Mouse (Mus musculus): Measurements from ENCODE around the gene Prdx2.

Prdx2 gene

DNA sequence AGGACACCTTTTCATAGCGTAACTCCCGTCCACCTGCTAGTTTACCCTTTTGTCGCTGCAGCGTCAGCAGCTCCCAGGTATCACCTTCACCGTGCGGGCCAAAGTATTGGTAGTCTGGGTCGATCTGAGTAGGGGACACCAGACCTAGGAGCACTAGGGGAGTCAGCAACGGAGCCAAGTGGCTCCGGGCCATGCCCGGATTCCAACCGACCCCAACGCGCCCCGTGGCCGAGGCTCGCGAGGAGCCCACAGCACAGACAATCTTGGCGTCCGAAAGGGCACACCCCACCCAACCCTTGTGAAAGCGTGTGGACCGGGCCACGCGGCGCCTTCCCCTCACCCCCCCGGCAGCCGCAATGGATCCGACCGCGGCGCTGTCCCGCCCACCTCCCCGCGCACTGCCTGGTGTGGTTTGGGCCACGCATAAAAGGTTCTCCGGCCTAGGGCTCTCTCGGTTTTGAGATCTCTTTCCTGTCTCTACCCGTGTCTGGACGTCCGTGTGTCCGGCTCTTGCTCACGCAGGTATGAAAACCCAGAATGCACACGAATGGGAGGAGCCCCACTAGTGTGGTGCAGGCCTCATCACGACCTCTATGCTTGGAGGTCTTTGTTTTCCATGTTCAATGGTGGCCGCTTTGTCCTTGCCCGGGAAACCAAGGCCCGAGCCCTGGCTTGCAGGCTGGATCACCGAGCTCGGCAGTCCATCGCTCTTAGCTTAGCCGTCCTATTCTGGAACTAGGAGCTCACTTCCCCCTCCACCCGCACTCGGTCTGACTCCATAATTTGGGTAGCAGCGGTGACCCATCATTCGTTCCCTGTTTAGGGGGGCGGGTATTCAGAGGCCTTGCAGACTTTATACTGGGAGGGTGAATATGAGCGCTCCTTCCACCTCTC lies at the start of gene Prdx2, which contains the start of the genes Gm49661 and Rnaseh2a:
Gene Prdx2 (plus strand): TSS at position 347 of the 894 bp plus-strand sequence.
Gene Gm49661 (minus strand): TSS at position 193 of the 894 bp plus-strand sequence.
Gene Rnaseh2a (minus strand): TSS at position 527 of the 894 bp plus-strand sequence.
- in situ Hi-C loops (cut with MboI; ENCODE audit: low pct_unique_long_range_greater_than_20kb in 1 of 2, low sequenced_read_pairs in 2 of 2, unreplicated experiment in 1 of 2): no loop called here

DNA sequence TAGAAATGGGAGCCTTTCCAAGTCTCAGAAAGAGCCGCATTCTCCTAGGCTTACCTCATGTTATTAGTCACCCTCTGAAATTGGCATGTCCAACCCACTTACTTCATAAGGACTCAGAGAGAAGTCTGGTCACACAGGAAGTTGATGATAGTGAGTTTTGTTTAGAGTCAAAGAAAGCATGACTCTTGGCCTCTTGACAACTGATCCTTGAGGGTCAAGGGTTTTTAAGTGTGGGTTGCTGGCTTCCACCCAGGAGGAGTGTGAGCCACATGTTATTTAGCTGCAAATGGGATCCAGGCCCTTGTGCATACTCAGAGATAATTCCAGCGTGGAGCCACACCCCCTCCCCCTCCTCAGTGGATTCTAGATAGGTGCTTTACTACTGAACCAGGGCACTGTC lies 47.8 kb upstream of the Prdx2 start:
- in situ Hi-C loops (cut with MboI; ENCODE audit: low pct_unique_long_range_greater_than_20kb in 1 of 2, low sequenced_read_pairs in 2 of 2, unreplicated experiment in 1 of 2): no loop called here

DNA sequence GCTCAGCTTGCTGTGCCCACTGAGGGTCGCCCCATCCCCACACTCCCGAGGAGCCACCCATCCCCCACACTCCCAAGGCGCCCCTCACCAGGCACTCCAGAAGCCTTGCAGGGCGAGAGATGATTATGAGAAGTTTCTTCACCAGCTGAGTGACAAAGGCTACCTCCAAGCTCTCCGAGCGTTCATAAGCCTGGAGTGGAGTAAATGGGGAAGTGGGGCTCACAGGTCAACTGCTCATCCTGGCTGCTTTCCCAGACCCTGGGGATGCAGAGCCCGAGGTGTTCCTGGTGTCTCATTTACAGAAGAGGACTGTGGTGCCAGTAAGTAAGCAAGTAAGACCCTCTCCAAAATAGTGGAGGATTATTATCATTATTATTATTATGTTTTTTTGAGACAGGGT lies 43.8 kb upstream of the Prdx2 start:
- in situ Hi-C loops (cut with MboI; ENCODE audit: low pct_unique_long_range_greater_than_20kb in 1 of 2, low sequenced_read_pairs in 2 of 2, unreplicated experiment in 1 of 2): no loop called here

DNA sequence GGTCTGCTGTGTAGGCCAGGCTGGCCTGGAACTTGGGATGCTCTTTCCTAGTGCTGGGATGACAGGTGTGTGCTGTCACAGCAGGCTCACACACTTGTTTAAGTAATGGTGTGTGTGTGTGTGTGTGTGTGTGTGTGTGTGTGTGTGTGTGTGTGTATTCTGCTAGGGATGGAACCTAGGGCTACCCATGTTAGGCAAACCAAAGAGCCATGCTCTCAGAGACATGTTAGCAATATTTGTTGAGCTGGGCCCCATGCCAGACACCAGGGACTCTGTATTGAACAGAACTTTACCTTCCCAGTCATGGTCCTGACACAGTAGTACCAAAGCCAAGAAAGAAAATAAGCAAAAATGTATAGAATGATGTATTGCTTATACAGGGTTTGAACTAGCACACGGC lies 41.9 kb upstream of the Prdx2 start:
- in situ Hi-C loops (cut with MboI; ENCODE audit: low pct_unique_long_range_greater_than_20kb in 1 of 2, low sequenced_read_pairs in 2 of 2, unreplicated experiment in 1 of 2): no loop called here

DNA sequence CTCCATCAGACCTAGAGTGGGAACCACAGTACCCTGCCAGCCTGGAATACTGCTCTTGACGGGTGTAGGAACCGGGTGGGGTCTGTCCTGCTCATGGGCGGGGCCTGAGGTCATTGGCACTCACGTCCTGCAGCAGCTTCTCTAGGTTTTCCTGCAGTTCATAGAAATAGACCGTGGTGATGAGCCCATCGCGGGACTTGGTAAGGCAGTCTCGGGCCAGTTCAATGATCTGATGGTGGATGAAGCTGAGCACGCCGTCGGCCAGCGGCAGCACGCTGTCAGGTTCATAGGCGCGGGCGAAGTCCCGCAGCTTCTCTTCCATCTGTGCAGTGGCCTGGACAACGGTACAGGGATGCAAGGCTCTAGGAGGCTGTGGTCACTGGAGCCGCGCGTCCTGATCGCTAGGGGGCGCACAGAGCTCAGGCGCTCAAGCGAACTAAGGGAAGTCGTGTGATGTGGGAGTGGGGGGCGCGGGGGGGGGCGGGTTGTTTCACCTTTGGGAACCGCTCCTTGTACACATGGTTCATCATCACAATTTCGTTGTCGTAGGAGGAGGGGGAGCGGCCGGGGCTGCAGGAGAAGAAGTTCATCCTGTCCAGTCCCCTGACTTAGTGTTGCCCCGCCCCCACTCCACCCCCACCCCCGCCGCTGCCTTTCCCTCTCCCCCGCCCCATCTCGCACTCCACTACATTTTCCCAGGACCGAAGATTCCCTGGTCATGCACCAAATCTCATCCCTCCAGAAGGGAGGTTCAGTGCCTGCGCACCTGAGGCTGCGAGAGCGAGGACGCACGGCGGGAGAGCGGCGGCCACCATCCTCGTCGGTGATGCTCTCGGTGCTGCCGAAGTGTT lies 40.7 kb upstream of the Prdx2 start:
- in situ Hi-C loops (cut with MboI; ENCODE audit: low pct_unique_long_range_greater_than_20kb in 1 of 2, low sequenced_read_pairs in 2 of 2, unreplicated experiment in 1 of 2): no loop called here

DNA sequence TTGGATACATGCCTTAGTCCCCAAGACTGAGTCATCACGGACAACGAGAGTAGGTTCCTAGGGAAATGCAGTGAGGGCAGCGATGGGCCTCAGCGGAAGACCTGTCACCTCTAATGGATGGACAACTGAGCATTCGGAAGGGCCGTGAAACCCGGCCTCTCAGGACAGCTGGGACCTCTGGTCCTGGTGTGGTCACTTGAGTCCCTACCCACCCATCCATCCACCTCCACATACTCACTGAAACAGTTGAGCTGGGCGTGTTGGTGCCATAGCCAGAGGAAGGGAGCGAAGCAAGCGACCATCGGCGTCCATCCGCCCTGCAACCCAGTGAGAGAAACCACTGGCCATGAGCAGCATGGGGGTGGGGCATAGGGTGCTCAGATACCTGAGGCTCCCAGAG lies 38.8 kb upstream of the Prdx2 start:
- in situ Hi-C loops (cut with MboI; ENCODE audit: low pct_unique_long_range_greater_than_20kb in 1 of 2, low sequenced_read_pairs in 2 of 2, unreplicated experiment in 1 of 2): no loop called here

DNA sequence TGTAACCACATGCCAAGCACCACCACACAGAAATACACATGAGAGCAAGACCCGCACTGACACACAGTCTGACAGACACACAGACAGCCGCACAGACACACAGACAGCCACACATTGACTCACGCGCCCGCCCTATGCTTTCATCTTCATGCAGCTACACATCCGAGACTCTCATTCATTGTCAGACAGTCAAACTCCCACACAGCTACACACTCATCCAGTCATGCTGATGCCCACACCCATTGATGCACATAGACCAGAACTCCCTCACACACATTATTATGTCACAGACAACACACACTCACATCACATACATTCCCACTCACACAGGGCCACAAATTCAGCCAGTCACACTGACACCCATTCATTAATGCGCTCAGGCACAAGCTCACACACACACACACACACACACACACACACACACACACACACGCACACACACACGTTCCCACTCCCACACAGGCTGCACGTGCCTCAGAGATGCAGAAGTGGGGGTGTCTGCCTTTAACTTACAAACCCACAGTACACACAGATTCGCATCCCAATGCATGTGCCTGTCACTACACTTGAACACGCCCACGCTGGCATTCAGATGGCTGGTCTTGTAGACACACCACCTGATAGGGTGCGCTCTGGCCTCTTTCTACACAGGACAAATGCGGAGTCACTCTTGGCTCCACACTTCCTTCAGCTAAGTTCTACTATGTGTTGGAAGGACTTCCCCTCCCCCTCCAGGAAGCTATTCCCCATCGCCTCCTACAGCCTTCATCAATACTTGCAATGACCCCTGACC lies 35.4 kb upstream of the Prdx2 start:
- in situ Hi-C loops (cut with MboI; ENCODE audit: low pct_unique_long_range_greater_than_20kb in 1 of 2, low sequenced_read_pairs in 2 of 2, unreplicated experiment in 1 of 2): no loop called here

DNA sequence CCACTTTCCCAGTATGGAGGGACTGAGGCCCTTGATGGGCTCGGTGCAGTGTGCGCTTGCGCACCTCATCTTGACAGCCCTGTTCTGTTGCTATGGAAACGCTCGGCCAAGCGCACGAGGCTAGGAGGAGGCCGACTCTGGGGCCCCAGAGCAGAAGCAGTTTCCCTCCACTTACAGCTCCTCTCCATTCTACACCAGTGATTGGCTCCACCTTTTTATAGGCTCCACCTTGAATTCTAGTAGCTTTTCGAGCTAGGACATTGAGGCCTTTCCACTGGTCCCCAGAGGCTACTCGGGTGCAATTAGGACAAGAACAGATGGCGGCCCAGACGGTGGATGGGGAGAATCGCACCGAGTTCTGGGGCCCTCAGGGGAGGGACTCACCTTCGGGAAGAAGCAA lies 34.5 kb upstream of the Prdx2 start:
- in situ Hi-C loops (cut with MboI; ENCODE audit: low pct_unique_long_range_greater_than_20kb in 1 of 2, low sequenced_read_pairs in 2 of 2, unreplicated experiment in 1 of 2): no loop called here

DNA sequence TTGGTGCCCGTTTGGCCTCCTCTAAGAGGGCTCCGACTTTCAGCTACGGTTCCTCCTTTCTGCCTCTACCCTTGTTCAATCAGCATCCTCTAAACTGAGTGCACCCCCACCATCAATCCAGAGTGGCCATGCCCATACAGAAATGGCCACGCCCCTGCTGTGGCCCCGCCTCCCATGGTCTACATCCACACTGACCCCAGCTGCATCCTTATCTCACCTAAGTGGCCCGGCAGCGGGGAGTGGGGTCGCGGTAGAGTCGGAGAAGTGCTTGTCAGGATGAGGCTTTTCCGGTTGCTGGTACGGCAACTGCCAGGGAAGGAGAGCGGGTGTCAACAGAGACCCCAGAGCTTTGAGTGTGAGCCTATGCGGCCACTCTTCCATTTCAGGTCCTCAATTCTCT lies 33.9 kb upstream of the Prdx2 start:
- in situ Hi-C loops (cut with MboI; ENCODE audit: low pct_unique_long_range_greater_than_20kb in 1 of 2, low sequenced_read_pairs in 2 of 2, unreplicated experiment in 1 of 2): no loop called here

DNA sequence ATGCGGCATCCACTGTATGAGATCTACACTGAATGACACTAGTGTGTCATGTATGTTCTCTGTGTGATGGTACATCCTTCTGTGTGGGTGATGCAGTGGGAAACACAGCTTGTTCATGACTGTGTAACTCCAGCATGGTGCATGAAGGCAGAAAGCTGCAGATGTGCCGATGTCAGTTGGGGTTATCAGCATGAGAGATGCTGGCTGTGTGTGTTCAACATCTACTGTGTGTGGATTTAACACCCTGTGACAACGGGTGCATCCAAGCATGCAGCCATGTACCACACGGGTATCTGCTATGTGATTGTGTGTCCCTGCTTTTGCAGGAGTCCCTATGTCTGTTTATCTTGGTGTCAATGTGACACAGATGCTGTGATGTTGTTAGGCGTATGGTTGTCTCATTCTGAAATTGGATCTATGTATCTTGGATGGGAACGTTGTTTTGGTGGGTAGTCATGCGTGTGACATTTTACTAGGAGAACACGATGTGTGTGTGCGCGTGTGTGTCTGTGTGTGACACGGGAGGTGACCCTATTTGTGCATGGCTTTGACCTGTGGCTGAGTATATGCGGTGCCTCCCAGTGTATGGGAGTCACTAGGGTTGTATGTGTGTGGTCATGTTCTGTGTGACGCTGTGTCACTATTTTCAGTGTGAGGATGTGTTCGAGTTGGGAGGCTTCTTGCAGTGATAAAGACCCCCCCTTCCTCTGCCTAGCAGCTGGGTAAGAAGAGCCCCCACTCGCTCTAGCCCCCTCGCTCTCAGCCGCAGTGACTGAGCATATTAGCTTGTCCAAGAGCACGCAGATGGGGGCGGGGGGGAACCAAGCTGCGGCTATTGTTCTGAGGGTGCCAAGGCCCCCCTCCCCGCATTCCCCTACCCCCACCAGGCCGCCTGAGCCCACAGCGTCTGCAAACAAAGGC lies 33.1 kb upstream of the Prdx2 start:
- in situ Hi-C loops (cut with MboI; ENCODE audit: low pct_unique_long_range_greater_than_20kb in 1 of 2, low sequenced_read_pairs in 2 of 2, unreplicated experiment in 1 of 2): no loop called here

DNA sequence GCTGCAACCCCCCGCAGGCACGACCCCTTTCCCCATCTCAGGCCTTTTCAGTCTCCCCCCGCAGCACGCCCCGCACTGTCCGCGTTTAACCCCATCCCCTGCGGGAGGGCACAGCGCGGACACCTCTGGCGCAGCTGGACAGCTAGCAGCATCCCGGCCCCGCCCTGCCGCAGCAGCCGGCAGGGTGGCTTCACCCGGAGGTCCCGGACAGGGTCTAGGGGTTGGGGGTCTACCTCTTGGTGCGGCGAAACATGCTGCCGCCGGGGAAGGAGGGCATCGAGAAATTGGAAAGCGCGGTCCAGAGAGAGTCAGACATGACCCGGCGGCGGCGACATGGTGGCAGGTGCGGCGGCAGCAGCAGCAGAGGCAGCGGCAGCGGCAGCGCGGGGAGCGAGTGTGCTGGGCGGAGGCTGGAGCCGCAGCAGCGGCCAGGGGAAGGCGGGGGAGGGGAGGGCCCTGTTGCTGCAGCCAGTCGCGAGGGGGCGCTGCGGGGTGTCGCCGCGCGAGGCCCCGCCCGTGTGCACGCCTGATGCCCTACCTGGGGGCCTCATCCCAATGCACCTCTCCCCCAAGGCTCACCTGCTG lies 32.3 kb upstream of the Prdx2 start, which contains the start of gene Mast1:
Gene Mast1 (minus strand): TSS at position 398 of the 585 bp plus-strand sequence.
- in situ Hi-C loops (cut with MboI; ENCODE audit: low pct_unique_long_range_greater_than_20kb in 1 of 2, low sequenced_read_pairs in 2 of 2, unreplicated experiment in 1 of 2): no loop called here

DNA sequence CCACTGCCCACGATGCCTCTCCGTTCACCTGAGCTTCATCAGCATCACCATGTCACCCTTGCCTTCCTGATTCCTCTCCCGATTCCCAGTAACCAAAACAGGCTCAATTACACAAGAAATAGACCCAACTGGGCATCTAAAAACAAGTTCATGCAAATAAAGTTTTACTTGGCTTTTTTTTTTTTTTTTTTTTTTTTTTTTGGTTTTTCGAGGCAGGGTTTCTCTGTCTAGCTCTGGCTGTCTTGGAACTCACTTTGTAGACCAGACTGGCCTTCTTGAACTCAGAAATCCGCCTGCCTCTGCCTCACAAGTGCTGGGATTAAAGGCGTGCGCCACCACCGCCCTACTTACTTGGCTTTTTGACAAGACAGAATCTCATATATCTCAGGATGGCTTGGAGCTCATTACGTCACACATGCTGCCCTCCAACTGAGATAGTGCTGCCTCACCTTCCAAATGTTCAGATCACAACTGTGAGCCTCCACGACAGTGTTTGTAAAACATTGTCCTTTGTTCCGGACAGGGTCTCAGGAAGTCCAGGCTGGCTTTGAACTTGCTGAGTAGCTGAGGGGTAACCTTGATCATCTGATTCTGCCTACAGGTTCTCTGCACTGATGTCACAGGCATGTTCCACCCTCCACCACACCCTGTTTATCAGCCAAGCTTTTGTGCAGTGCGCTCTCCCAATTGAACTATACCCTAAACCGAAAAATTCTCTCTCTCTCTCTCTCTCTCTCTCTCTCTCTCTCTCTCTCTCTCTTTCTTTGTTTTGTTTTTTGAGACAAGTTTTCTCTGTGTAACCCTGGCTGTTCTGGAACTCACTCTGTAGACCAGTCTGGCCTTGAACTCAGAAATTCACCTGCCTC lies 31.5 kb upstream of the Prdx2 start:
- in situ Hi-C loops (cut with MboI; ENCODE audit: low pct_unique_long_range_greater_than_20kb in 1 of 2, low sequenced_read_pairs in 2 of 2, unreplicated experiment in 1 of 2): no loop called here

DNA sequence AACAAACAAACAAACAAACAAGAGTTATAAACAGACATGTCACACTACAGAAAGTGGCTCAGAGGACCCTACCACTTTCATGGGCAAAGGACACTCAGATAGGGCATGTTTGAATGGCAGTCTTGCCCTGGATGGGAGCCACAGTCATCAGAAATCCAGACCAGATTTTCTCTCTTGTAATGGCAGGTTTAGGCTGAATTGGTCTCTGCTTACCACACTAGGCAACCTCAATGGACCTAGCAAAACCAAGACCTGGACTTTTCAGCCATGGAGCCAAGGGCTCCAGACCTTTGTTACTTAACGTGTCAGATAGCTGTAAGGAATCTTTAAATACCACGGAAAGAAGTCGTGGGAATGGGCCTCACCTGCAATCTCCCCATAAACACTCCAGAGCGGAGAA lies 25.7 kb upstream of the Prdx2 start:
- in situ Hi-C loops (cut with MboI; ENCODE audit: low pct_unique_long_range_greater_than_20kb in 1 of 2, low sequenced_read_pairs in 2 of 2, unreplicated experiment in 1 of 2): no loop called here

DNA sequence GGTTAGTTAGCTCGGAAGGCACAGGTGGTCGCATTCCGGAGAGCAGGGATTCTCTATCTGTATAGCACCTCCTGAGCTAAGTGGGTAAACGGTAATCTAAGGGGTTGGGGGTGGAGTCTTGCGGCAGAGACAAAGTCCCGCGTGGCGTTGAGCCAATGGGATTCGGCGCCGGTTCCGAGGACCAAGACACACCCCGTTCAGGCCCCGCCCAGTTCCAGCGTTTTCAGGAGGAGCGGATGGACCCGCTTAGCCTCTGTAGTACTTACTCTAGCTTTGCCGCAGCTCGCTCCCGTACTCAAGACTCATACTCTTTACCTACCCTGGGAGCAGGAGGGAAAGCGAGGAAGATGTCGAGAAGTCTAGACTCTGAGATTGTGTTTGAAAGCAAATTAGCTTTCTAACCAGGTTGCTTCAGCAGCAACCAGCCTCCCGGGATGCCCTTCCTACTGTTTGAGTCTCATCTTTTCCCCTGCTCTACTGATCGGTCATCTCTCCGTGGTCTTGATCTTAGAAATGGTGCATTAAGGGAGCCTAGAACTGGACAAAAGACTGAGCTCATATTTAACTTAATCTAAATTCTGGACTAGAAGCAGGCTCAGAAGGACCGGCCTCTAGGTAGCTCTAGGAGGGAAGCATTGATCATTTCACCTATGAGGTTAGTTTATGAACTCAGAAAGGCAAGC lies 24.8 kb upstream of the Prdx2 start:
- in situ Hi-C loops (cut with MboI; ENCODE audit: low pct_unique_long_range_greater_than_20kb in 1 of 2, low sequenced_read_pairs in 2 of 2, unreplicated experiment in 1 of 2): no loop called here

DNA sequence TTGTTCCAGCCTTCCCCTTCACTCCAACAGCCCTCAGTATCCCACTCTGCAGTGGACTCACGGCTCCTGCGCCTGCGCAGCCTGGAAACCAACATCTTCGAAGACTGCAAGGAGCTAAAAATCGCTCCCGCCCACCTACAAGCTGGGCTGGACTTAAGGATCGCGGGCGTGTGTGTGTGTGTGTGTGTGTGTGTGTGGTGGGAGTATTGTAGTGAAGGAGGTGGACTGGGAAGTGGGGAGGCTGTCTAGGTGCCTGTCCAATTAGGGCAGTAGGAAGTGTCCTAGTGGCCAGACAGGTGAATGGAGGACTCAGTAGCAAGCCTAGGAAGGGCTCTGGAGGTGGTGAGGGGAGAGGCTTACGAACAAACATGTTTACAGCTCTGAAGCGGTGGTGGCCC lies 24.2 kb upstream of the Prdx2 start:
- in situ Hi-C loops (cut with MboI; ENCODE audit: low pct_unique_long_range_greater_than_20kb in 1 of 2, low sequenced_read_pairs in 2 of 2, unreplicated experiment in 1 of 2): no loop called here

Data from mouse embryonic stem cell (cell line).